Mouse (Mus musculus) ovary, postnatal 10 days (tissue): ENCODE results near the gene Hus1b.

Experiments
- DNase-seq: peaks from one replicate; pipeline ENCODE4 v3.0.0; 2022; ENCODE audit warnings: low spot score

Gene Hus1b

DNA sequence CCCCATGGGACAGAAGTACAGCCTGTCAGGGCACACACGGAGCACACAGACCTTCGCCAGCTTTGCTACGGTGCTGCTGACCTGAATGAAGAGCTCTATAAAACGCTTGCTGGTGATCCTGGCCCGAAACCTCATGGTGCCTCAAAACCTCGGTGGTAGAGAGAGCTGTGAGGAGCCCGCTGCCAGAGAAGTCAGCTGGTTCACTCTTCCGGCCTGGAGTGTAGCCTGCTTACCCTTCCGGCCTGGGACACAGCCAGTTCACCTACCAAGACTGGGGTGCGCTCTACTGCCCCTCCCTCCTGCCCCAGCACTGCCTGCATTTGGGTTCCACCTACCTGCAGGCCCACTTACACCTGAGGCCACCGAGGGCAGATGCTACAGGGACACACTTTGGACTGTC, at the start of gene Hus1b:
Gene Hus1b (minus strand): TSS at position 220 of the 400 bp plus-strand sequence.
- DNase-seq, result no peak

DNA sequence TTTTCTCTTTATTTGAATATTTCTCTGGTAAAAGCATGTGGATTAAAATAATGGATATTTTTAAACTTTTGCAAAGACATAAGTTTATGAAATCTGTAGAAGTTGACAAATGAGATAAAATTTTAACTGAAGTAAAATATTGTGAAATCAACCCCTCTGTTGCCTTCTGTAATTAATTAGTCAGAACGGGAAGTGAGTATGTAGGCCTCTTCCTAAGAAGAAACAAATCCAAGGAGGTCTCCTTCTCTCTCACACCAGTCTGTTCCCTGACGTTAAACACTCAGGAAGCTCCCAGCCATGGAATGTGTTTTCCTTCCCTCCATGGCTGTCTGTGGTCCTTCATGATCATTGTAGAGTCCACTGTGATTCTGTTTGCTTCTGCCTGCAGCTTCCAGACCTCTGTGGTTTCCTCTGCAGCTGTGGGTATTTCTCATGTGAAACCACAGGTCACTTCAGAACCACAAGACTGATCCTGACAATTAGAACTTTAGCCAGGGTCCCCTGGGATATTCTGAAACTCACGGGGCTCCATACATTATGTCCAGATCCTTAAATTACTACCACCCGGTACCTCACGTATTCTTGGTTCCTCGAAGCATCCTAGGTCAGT, 46.8 kb upstream of the Hus1b start:
- DNase-seq, result no peak

DNA sequence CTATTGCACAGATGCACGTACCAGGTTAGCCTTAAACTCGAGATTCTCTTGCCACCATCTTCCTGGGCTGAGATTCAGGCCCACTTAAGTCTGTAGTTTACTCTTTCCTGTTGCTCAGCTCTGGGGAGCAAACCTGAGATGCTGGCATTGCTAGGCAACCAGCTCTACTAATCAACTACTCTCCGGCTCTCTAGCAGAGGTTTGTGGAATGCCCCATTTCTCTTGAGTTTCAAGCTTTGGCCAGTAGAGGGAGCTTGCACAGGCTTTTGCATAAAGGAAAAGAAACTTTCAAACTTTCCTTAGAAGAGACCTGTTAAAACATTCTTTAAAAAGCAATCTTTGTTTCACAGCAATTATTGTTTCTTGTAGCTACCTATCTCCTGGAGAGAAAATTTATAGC, 46.3 kb upstream of the Hus1b start:
- no peak for DNase-seq

DNA sequence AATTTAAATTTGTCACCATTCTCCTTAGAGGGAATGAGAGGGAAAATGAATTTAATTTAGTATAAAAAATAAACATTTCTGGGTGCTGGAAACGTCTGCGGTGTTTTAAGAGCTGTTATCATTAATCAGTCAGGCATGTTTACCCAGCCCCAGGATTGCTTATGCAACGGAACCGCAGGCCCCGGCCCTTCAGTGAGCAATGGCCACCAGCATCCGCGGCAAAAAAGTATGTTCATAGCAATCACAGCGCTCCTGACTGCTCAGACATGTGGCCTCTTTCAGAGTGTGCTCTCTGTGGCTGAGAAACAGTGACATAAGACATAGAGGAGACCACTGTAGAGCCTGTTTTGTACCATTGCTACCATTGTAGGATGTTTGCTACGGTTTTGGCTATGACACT, 42.7 kb upstream of the Hus1b start:
- no peak for DNase-seq

DNA sequence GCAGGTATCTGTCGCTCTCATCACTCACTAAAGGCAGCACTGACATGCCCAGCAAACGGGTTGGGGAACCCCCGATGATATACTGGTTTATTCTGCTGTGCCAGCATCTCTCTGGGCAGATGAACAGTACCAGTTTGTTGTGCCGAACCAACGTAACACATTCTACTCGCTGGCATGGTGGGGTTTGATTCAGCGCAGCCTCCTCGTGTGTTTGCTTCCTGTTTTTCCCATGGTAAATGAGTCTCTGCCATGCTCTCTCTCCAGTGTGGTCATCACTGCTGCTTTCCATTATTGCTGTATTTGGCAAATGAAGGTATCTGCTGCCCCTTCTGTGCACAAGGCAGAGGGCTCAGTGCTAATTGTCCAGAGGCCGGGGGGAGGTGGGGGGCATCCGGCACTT, 42.2 kb upstream of the Hus1b start:
- DNase-seq, result no peak

DNA sequence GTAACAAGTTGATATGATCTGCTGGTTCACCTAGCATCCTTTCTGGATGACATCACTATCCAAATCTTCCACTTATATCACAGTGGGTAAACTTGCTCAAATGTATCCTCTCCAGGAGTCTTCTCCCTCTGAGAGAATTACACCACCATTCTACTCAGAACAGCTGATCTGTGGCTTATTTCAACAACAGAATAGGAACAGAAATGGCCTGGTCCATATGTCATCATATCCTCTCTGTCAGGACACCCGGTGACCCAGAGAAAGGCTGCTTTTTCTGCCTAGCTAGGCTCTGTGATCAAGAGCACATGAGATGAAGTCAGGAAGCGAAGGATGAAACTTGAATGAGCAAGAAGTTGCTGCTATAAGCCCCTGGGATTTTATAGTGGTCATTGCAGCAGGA, 40.1 kb upstream of the Hus1b start:
- no peak for DNase-seq

DNA sequence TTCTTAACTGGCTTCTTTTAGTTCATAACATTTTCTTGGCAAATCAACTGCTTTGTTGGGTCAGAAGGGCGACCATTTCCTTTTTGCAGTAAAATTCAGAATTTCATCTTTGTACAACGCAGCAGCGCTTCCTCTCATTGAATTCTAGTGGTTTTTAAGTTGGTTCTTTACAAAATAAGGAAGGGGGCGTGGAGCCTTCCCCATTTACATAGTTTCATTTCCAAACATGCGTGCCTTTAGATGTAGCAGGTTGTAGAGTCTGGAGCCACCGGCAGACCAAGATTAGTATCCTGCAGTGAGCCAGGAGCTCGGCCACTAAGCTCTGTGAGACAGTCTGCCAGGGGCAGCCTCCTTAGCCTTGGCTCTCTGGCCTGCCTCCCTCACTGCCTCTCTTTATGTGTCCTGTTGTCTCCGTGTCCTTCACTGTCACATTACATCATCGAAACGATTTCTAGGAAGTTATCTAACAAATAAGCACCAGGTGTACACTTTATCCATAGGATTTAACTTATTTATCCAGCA, 39.4 kb upstream of the Hus1b start:
- DNase-seq, result no peak

DNA sequence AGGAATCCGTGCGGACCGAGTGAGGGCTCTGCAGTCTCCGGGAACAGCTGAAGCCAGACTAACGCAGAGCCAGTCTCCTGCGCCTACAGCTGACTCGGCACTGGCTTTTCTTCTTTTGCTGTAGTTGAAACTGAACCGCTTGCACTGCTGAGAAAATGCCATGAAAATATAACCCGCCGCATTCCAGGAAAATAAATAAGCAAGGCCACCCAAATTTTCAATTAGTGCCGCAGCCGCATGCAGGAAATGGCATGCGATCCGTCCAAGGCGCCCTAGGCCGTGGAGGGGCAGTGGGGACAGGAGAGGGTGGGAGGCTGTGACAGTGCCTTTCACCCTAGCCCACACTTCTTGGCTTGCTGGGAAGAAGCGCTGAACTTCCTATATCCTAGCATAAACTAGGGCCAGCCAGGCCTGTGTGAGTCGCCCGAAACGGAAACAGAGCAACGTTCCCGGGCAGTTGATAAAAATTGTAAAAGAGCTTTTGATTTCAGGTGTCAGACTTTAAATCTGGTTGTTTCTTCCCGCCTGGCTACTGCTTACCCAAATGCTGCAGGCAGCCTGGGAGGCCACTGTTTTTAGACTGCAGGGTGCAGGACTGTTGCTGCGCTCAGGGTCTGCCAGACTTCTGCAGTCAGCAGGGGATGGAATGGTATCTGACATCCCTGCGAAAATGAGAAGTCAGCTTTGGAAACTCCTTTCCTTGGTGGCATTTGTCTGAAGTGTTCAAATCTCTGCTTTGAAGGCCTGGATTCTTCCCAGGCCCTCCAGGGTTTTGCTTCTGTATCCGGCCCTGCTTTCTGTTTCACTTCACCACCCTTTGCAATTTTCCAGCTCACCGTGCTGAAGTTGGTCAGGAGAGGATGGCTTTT, 38.3 kb upstream of the Hus1b start:
- no peak for DNase-seq

DNA sequence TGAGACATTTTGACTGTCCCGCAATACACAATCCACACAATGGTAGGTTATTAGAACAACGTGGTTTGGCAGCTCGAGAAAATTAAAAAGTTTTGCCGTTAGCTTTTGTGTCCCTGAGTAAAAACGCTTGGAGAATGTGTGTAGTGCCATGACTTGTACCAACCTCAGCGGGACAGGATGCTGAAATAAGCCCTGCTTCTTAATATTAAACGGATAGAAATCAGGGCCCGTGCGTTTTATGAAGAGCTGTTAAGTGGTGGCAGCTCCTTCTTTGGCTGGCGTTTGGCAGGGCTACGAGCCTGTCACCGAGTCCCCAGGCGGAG, 37.7 kb upstream of the Hus1b start:
- no peak for DNase-seq

DNA sequence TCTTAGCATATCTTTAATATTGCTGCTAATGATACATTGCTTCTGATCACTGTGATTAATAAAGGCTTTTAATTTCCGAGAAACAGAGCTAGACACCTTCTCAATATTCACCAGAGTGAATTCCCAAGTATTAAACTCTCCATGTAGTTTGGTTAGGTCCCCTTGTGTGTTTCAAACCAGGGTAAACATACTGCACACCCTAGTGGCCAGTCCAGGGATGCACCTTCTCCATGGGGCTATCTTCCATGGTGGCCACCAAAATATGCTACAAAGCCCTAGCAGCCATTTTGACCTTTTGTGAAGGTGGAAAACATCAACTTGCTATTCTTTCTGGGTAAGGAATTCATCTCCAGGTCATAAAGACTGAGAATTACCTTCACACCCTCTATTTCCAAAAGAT, 34.1 kb upstream of the Hus1b start:
- DNase-seq, result no peak

DNA sequence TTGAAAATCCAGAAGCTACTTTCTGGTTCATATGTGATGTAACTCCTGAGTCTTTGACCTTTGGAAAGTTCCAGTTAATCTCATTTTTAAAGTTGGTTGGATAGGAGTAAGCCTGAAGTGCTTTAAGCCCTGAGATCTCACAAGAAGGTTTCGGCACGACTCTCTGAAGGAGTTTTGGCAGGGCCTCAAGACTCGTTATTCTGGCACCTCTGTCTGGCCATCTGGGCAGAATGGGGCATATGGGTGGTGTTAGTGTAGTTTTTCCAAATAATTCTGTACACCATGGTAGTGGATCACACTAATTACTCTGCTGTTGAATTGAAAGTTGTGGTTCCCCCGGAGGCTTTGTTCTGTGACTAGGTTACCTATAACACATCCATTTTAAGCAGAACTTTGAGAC, 30.7 kb upstream of the Hus1b start:
- DNase-seq, result no peak

DNA sequence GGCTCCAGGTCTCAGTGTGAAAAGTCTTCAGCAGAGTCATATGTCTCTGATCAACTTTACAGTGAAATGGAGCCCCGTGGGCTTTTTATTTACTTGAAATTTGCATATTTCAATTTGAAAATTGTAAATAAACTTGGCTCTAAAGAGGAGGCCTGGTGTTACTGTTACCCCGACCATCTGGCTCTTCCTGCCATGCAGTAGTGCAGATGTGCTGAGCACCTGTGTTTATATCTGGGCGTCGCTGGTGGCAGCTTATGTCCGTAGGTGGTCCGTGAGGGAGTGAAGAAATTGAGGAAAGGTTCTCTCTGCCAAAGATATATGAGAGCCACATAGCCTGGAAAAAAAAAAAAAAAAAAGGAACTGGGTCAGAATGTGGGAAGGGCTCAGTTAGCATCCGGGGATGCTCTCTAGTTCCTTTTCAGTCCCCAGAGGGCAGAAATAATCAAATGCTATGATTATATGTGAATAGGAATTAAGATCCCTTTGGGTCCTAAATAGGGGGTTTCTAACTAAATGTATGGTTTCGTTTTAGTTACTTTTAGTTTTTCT, 29.1 kb upstream of the Hus1b start:
- no peak for DNase-seq

DNA sequence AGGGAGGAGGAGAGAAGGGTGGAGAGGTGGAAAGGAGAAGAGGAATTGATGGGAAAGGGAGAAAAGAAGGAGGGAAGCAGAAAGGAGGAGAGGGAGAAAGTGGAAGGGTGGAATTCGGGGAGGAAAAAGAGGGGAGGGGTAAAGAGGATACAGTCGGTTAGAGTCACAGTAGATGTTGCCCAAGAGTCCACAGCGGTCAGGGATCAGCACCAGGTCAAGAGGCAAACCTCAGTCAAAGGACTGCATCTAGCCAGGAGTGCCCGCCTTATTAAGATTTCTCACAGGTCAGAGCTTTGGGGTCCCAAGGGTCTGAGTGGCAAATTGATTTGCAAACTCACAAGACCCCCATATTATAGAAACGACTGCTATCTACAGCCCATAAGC, 26.7 kb upstream of the Hus1b start:
- DNase-seq, result no peak

DNA sequence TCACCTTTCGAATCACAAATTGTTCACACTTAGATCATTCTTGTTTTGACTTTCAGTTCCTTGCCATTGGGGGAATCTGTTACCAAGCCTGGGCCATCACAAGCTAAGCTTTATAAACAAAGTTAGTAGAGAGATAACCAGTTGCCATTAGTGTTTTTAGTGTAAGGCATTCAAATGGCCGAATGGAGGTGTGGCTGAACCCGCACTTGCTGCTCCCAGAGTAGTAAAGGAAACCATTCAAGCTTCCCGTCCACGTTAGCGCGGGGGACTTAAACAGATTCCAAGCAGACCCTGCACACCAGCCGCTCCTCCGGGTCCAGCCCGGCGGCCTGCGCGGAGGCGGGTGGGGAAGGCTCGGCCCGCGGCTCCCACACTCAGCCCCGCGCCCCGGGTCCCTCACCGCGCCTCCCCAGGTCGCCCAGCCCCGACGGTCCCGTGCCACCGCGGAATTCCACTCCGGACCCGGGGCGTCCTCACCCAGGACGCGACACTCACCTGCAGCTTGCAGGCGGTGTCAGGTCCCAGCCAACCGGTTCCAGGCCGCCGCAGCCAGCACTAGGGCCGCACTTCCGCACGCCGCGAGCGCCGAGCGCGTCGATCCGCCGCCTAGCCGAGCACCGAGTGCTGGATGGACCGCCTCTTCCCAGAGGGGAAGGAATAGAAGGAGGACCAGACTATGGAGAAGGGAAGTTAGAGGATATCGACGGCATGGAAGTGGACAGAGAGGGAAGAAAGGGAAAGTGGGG, 26.1 kb upstream of the Hus1b start, which contains the start of the genes Exoc2 and Gm5447:
Gene Exoc2 (minus strand): TSS at position 593 of the 746 bp plus-strand sequence.
Gene Gm5447 (plus strand): TSS at position 704 of the 746 bp plus-strand sequence.
- peak; percentile 69 for DNase-seq

DNA sequence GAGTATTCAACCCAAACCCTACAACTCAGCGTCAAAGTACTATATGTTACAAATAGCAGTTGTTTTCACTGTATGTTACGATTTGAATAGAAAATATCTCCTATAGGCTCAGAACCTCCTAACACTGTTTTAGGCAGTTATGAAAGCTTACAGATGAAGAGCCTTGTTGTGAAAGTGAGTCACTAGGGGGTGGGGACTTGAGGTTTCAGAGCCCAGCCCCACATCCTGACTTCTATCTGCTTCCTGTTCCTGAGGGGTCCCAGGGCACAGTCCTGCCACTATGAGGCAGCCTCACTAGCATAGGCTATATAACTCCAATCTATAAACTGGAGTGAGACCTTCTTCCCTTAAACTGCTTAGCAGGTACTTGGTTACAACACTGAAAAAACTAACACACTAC, 24.5 kb upstream of the Hus1b start:
- no peak for DNase-seq

DNA sequence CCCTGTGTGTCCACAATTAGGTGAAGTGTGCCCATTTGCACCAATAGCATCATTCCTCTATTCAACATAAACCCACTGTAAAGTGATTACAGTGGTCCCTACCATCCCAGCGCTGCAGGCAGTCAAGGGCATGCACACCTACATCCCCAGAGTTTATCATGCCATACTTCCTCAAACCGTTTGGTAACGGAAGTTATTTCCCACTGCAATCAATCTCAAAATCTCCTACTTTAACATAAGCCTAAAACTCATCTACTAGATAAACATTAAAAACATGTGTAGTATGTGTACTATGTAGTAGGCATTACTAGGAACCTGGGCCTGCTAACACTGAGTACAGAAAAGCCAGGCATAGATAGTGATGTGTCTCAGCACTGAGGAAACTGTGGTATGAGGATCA, 23.5 kb upstream of the Hus1b start:
- no peak for DNase-seq

DNA sequence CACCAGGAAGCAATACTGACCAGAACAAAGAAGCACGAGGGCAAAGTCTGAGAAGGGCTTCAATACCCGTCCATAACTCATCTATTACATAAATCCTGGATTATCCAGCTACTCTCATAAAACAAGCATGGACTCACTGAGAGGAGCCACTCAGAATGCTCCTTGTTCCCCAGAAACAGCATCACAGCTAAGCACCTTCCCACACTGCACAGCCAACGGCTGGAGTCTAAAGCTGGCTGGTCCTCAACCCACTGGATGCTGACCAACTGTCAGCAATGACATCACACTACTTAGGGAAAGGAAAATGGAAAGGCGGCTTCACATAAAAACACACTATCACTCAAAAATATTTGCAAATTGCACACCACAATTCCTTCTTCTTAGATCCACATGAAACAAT, 20.8 kb upstream of the Hus1b start:
- DNase-seq, result no peak

DNA sequence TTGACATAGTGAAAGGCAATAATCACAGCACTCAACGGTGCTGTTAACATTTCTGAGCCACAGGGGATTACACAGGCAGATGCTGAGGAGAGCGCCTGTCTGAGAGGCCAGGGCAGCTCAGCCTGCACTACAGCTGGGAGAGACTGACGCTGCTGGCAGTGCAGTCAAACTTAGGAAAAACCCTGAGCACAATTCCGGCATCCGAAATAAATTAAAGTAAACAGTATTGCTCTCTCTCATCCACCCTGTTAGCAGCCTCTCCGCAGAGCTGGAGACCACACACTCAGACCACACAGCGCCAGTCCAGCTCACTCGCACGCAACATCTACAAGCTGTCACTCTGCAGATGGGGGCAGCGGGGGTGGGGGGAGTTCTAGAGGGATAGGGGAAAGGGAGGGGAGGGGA, 18.9 kb upstream of the Hus1b start:
- DNase-seq, result no peak

DNA sequence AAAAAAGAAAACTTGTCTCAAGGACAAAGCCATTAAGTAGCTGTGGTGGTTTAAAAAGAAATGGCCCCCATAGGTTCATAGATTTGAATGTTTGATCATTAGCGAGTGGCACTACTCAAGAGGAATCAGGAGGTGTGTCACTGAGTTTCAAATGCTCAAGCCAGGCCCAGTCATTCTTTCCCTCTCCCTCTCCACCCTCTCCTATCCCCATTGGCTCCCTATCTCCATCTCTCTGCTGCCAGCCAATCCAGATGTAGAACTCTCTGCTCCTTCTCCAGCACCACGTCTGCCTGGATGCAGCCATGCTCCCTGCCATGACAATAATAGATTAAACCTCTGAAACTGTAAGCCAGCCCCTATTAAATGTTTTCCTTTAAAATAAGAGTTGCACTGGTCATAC, 14.4 kb upstream of the Hus1b start:
- no peak for DNase-seq

DNA sequence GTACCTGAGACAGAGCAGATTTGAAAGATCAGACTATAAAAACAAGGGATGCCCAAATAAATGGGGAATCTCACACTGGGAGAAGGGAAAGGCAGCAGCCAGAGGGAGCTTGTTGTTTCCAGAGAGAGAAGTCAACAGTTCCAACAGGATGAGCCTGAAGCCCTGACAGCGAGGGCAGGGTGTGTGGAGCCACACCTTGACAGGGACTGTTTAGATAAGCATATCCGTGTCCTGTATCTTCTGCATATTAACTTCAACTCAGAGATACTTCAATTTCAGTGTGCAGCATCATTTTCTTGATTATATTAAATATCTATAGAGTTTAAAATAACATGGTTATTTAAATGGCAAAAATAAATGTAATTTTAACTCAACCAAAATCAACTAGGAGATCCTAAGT, 13.2 kb upstream of the Hus1b start:
- no peak for DNase-seq

DNA sequence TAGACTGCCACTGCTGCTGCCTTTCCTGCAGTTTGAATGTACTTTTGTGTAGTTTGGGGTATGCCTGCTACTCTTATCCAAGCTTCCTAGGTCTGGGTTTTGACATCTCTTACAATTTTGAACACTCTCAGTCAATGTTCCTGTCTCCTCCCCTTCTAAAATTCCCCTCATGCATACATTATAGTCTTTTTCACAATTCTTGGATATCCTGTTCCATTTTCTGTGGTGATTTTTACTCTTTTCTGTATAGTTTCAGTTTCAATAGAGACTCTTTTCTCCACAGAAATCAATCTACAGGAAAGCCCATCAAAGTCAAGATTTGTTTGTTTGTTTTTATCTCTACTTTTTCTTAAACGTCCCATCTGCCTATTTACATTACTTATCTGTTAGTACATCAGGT, 6.0 kb upstream of the Hus1b start:
- no peak for DNase-seq

DNA sequence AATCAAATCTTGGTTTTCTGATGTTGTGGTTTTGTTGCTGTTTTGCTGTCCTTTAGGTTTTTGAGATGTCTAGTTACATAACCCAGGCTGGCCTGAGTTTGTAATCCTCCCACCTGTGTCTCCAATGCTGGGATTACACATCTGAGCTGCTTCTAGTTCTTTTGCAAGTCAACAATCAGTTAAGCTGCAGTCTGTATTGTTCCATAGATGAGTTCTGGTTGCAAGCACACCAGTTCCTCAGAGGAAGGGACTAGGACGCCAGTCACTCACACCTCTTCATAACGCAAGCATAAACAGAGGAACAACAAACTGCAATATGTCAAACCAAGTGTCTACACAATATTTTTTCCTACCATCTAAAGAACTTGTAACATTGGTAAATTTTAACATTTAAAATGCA, 4.5 kb upstream of the Hus1b start:
- no peak for DNase-seq

DNA sequence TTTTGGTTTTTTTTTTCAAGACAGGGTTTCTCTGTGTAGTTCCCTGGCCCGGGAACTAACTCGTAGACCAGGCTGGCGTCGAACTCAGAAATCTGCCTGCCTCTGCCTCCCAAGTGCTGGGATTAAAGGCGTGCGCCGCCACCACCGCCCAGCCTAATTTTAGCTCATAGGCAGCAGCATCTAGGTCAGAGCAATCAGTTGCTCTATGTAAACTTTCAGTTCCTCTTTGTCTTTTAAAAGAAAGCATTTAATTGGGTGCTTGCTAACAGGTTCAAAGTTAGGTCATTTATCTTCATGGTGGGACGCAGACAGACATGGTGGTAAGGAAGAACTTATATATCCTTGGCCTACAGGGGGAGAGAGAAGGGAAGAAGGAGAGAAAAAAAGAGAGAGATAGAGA, 1.6 kb upstream of the Hus1b start:
- DNase-seq, result no peak
